Mouse (Mus musculus): ENCODE measurements around the gene Plekhd1. TPM values are rescaled to one million over a fixed set of nuclear protein-coding genes. Genes with fewer than 3 reads are reported as not detected.

Gene Plekhd1
- total RNA-seq (2015) = not detected in 2 replicates
- total RNA-seq (2017) = not detected in 2 replicates

DNA sequence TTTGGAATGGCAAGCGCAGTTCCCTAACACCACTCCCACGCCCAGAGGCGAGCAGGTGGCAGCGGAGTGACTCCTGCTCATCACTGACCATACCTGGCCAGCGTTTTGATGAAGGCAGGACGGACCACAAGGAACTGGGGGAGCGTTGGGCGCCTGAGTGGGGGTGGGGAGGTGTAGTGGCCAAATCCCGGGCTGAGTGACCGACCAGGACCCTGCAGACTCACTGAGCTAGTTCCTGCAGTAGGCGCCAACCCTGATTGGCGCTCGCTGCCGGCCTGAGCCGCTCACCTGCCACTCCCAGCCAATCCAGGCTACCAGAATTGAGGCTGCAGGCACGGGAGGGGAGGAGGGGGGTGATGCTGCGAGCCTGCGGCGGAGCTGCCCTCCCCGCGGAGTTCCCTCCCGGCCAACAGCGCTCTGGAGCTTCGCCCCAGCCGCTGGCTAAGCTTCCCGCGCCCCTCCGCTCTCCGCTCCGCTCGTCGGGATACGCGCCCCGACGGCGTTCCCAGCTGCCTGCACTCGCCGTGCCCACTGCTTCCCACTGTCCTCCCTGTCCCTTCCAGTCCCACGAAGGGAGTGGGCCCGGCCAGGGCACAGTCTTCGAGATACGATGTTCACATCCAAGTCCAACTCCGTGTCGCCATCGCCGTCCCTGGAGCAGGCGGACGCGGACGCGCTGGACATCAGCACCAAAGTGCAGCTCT, at the start of gene Plekhd1:
Plekhd1 (plus strand) TSS at position 323 of the 704 bp plus-strand sequence.
- no peak for ATAC-seq (ENCODE audit: poor library complexity, severe bottlenecking)

DNA sequence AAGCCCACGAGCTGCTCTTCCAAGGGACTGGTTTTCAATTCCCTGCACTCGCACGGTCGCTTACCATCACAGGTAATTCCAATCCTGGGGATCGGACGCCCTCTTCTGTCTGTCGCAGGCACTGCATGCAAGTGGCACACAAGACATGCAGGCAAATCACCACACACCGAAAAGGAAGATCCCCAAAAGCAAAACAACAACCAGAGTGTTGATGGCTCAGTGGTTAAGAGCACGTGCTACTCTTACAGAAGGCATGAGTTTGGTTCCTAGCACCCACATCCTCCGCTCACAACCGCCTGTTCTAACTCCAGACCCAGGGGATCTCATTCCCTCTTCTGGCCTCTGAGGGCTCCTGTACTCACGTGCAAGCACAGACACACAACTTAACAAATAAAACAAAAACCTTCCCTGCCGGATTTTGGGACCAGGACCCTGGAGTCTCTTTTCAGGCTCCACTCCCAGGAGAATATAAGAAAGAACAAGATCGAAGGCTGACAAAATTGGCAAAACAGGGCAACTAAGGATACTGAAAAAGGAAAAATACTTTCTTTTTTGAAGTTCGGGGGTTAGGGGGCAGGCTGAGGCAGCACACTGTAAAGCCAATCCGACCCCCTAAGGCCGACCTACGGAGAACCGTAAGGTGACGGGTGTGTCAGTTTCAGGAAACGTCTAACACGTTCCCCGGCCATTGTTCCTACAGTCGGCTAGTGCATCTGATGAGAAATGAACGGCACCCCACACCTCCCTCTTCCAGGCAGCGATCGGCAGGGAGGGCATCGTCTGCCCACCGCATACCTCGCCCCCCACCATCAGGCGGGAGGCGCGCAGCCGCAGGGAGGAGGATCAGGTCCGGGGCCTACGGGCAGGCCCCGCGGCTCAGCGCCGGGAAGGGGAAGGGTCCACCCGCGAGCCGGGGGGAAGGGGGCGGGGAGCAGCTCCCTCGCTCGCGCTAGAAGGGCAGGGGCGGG, 49.4 kb upstream of the Plekhd1 start:
- peak; percentile 31 for ATAC-seq (ENCODE audit: poor library complexity, severe bottlenecking)

DNA sequence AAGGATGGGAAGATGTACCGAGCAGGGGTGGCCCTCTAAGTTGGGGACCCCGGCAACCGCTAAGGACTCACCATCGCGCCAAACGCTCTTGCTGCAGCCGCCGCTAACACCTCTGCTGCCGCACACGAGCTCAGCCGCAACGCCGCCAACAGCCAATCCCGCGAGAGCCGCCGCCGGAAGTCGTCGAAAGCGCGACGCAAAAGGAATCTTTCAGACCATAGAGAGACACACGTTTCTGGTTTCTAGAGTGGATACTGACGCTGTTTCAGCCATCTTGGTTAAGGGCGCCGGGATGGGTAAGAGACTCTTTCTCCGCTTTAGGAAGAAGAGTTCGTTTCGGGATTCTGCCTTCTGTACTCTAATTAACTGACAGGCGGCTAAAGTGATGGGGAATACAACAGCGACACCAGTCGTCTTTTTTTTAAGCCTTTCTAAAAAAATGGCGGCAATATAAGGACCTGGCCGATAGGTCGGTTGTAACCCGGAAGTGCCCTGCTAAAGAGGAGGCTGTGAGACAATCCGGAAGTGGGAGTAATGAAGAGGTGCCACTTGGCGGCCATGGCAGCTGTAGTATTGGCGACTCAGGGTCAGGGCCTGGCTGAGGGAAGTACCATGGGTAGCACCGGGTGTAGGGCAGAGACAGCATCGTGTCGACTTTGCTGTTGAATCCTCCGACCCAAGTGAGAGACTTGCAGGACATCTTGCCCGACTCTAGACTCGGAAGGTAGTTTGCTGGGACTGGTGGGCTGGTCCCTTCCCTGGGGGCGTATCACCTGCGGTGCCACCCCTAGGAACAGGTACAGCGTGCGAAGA, 48.5 kb upstream of the Plekhd1 start, which contains the start of the genes Slc39a9 and Erh:
Slc39a9 (plus strand) TSS at position 191 of the 813 bp plus-strand sequence.
Erh (minus strand) TSS at position 649 of the 813 bp plus-strand sequence.
- ATAC-seq (ENCODE audit: poor library complexity, severe bottlenecking) = peak; percentile 95

- ATAC-seq (ENCODE audit: poor library complexity, severe bottlenecking) = no peak
Observed at GRCm38 (mm10) chr12:80644506-80644868, 47.9 kb upstream of the Plekhd1 start.

GRCm38 (mm10) chr12:80646377-80646776, 46.0 kb upstream of the Plekhd1 start:
- ATAC-seq (ENCODE audit: poor library complexity, severe bottlenecking) = no peak

GRCm38 (mm10) chr12:80653951-80654658, 38.3 kb upstream of the Plekhd1 start:
- ATAC-seq (ENCODE audit: poor library complexity, severe bottlenecking) = no peak

GRCm38 (mm10) chr12:80654659-80655025, 37.7 kb upstream of the Plekhd1 start:
- ATAC-seq (ENCODE audit: poor library complexity, severe bottlenecking) = no peak

DNA sequence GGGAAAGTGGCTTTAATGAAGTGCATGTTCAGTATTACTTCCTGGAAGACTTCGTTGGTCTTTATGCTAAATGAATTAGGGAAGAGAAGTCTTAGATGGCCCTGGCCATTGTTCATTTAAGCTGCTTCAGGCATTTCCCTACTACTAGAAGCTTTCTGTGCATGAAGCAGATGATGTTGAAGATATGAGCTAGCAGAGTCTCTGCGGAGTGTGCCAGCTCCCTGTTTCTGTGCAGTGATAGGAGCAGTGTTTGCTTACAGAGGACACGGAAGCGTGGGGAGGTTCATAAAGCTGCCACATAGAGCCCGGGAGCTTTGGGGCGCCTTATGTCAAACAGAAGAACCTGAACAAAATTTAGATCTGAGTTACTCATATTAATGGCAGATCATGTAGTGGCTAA, 33.7 kb upstream of the Plekhd1 start:
- no peak for ATAC-seq (ENCODE audit: poor library complexity, severe bottlenecking)

DNA sequence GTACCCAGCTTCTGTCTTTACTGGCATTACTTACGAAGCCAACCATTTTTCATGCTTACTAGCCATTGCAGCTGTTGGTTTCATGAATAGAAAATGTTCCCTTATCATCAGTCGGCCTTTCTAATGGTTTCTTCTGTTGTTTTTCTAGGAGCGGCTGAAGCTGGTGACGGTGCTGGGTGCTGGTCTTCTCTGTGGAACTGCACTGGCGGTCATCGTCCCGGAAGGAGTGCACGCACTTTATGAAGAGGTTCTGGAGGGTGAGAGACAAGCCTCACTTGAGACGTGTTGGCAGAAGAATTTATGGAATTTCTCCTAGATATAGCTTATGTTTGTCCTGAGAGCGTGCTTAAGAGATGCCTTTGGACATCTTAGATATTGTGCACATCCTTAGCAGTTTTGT, 30.1 kb upstream of the Plekhd1 start:
- no peak for ATAC-seq (ENCODE audit: poor library complexity, severe bottlenecking)

DNA sequence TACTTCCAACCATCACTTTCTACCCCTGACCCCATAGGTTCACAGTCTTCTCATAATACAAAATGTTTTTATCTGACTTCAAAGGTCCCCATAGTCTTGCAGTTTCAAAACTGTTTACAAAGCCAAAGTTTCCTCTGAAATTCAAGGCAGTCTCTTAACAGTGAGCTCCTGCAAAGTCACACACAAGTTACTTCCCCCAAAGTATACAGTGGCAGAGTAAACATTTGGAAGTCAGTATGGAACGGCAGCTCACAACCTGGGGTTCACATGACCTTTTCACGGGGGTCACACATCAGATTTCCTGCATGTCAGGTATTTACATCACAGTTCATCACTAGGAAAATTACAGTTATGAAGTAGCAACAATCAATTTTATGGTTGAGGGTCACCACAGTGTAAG, 28.5 kb upstream of the Plekhd1 start:
- no peak for ATAC-seq (ENCODE audit: poor library complexity, severe bottlenecking)

- no peak for ATAC-seq (ENCODE audit: poor library complexity, severe bottlenecking)
Observed at GRCm38 (mm10) chr12:80668391-80668790, 24.0 kb upstream of the Plekhd1 start.

- ATAC-seq (ENCODE audit: poor library complexity, severe bottlenecking) = peak; percentile 54
Observed at GRCm38 (mm10) chr12:80673170-80673569, 19.2 kb upstream of the Plekhd1 start.

GRCm38 (mm10) chr12:80681340-80681739, 11.1 kb upstream of the Plekhd1 start:
- 0 out of 2 replicates have a peak, but pooled peaks have one; percentile 51 for ATAC-seq (ENCODE audit: poor library complexity, severe bottlenecking)

- ATAC-seq (ENCODE audit: poor library complexity, severe bottlenecking) = no peak
Observed at GRCm38 (mm10) chr12:80683554-80683953, 8.8 kb upstream of the Plekhd1 start.

- ATAC-seq (ENCODE audit: poor library complexity, severe bottlenecking) = no peak
Observed at GRCm38 (mm10) chr12:80684316-80684715, 8.1 kb upstream of the Plekhd1 start.

GRCm38 (mm10) chr12:80687788-80688211, 4.6 kb upstream of the Plekhd1 start:
- peak; percentile 21; the same call in 1 of the 2 replicates for ATAC-seq (ENCODE audit: poor library complexity, severe bottlenecking)

DNA sequence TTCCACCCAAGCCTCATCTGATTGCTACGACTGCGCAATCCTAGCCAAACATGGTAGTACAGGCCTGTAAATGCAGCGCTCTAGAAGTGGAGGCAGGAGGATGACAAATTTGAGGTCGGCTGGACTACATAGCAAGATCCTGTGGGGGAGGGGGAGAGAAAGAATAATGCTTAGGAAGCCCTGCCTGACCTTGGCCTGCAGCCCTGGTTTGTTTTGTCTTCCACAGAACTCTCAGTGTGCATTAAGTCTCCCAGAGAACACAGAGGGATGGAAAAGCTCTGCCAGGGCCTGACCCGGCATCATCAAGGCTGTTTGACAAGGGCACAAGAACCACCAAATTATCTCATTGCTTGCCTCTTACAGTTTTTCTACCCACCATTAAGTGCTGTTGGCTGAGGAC, 2.7 kb upstream of the Plekhd1 start:
- ATAC-seq (ENCODE audit: poor library complexity, severe bottlenecking) = no peak

- ATAC-seq (ENCODE audit: poor library complexity, severe bottlenecking) = no peak
Observed at GRCm38 (mm10) chr12:80691671-80692091, 710 bp upstream of the Plekhd1 start.

GRCm38 (mm10) chr12:80693700-80694099, 1.3 kb downstream of the Plekhd1 start:
- no peak for ATAC-seq (ENCODE audit: poor library complexity, severe bottlenecking)

- no peak for ATAC-seq (ENCODE audit: poor library complexity, severe bottlenecking)
Observed at GRCm38 (mm10) chr12:80695004-80695403, 2.6 kb downstream of the Plekhd1 start.

Measured in megakaryocyte, adult 5-6 weeks (primary cell).